Mouse (Mus musculus): ENCODE results near the gene Kcnj6.

DNA sequence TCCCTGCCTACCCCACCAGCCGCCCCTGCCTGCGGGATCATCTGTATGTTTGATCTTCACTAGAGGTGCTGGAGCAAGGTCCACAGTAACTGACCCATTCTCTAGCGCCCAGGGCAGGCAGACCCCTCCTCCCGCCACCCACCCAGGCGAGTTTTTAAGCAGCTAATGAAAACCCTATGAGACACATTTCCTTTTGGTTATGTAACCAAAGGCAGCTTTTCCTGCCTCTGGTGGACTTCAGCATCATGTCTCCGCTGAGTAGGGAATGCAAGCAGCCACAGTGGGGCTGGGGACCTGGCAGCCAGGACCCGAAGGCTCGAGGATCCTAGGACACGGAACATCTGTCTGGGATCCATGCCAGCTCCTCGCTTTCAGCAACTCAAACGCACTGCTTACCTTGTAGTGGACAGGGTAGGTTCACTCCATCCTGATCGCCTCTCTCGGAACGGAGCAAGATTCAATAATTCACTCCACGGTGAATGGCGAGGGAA, 665 bp downstream of the Kcnj6 start:
- TF ChIP-seq CTCF (IDR thresholded peaks at IDR 0.05; ENCODE audit: control insufficient read depth, insufficient read depth, low read length) (no peak), POLR2A (IDR thresholded peaks at IDR 0.05; ENCODE audit: borderline replicate concordance, control insufficient read depth, low read depth, low read length) (no peak)
